Mouse (Mus musculus): Measurements from ENCODE around the gene Dnah3. TPM values are rescaled to one million over a fixed set of nuclear protein-coding genes. Genes with fewer than 3 reads are reported as not detected.

The Dnah3 gene
- polyA plus RNA-seq, 1 experiment, result not detected

- TF ChIP-seq CTCF (IDR thresholded peaks at IDR 0.05; ENCODE audit: control insufficient read depth, insufficient read depth, low read length) (no peak), POLR2A (IDR thresholded peaks at IDR 0.05; ENCODE audit: borderline replicate concordance, control insufficient read depth, low read depth, low read length) (no peak)
- H3K27ac ChIP-seq (ENCODE audit: control insufficient read depth, insufficient read depth, low read depth, low read length, poor library complexity), result no peak overlapping the region
- 41% methylated on average over 7 of the region's 7 CpGs for WGBS
Observed at GRCm38 (mm10) chr7:119977574-119977973, 117.5 kb downstream of the Dnah3 start.

GRCm38 (mm10) chr7:119976256-119976655 is 118.8 kb downstream of the Dnah3 start:
- WGBS, result 79% methylated on average over 6 of the region's 6 CpGs
- no peaks in the 10 kb centered on the region for H3K4me1 ChIP-seq (ENCODE audit: control insufficient read depth, insufficient read depth, low read length)
- no peak for TF ChIP-seq POLR2A (IDR thresholded peaks at IDR 0.05; ENCODE audit: borderline replicate concordance, control insufficient read depth, low read depth, low read length)
- no peak for TF ChIP-seq CTCF (IDR thresholded peaks at IDR 0.05; ENCODE audit: control insufficient read depth, insufficient read depth, low read length)

More at GRCm38 (mm10) chr7:119977574-119977973, 117.5 kb downstream of the Dnah3 start:
- H3K4me1 ChIP-seq (ENCODE audit: control insufficient read depth, insufficient read depth, low read length), result no peaks in the 10 kb centered on the region
- H3K4me3 ChIP-seq (replicated peaks; ENCODE audit: control insufficient read depth, low read depth, low read length), result no peak overlapping the region

GRCm38 (mm10) chr7:119974214-119974613 is 120.9 kb downstream of the Dnah3 start:
- Histone ChIP-seq H3K27ac (ENCODE audit: control insufficient read depth, insufficient read depth, low read depth, low read length, poor library complexity) (no peak overlapping the region), H3K4me1 (ENCODE audit: control insufficient read depth, insufficient read depth, low read length) (no peaks in the 10 kb centered on the region), H3K4me3 (replicated peaks; ENCODE audit: control insufficient read depth, low read depth, low read length) (no peak overlapping the region)
- TF ChIP-seq POLR2A (IDR thresholded peaks at IDR 0.05; ENCODE audit: borderline replicate concordance, control insufficient read depth, low read depth, low read length), result no peak
- no peak for TF ChIP-seq CTCF (IDR thresholded peaks at IDR 0.05; ENCODE audit: control insufficient read depth, insufficient read depth, low read length)
- WGBS, result 46% methylated on average over 5 of the region's 5 CpGs

More at GRCm38 (mm10) chr7:119976256-119976655, 118.8 kb downstream of the Dnah3 start:
- H3K4me3 ChIP-seq (replicated peaks; ENCODE audit: control insufficient read depth, low read depth, low read length), result no peak overlapping the region
- no peak overlapping the region for H3K27ac ChIP-seq (ENCODE audit: control insufficient read depth, insufficient read depth, low read depth, low read length, poor library complexity)

GRCm38 (mm10) chr7:119969320-119969719 is 125.8 kb downstream of the Dnah3 start:
- Histone ChIP-seq H3K27ac (ENCODE audit: control insufficient read depth, insufficient read depth, low read depth, low read length, poor library complexity) (no peak overlapping the region), H3K4me3 (replicated peaks; ENCODE audit: control insufficient read depth, low read depth, low read length) (no peak overlapping the region), H3K4me1 (ENCODE audit: control insufficient read depth, insufficient read depth, low read length) (no peaks in the 10 kb centered on the region)
- TF ChIP-seq CTCF (IDR thresholded peaks at IDR 0.05; ENCODE audit: control insufficient read depth, insufficient read depth, low read length) (no peak), POLR2A (IDR thresholded peaks at IDR 0.05; ENCODE audit: borderline replicate concordance, control insufficient read depth, low read depth, low read length) (no peak)
- 63% methylated on average over 2 of the region's 2 CpGs for WGBS

GRCm38 (mm10) chr7:119965651-119966395 is 129.3 kb downstream of the Dnah3 start:
- Histone ChIP-seq H3K27ac (ENCODE audit: control insufficient read depth, insufficient read depth, low read depth, low read length, poor library complexity) (no peak overlapping the region), H3K4me3 (replicated peaks; ENCODE audit: control insufficient read depth, low read depth, low read length) (no peak overlapping the region), H3K4me1 (ENCODE audit: control insufficient read depth, insufficient read depth, low read length) (no peaks in the 10 kb centered on the region)
- TF ChIP-seq POLR2A (IDR thresholded peaks at IDR 0.05; ENCODE audit: borderline replicate concordance, control insufficient read depth, low read depth, low read length) (no peak), CTCF (IDR thresholded peaks at IDR 0.05; ENCODE audit: control insufficient read depth, insufficient read depth, low read length) (no peak)
- WGBS, result 79% methylated on average over 9 of the region's 9 CpGs

GRCm38 (mm10) chr7:119965205-119965604 is 129.9 kb downstream of the Dnah3 start:
- Histone ChIP-seq H3K27ac (ENCODE audit: control insufficient read depth, insufficient read depth, low read depth, low read length, poor library complexity) (no peak overlapping the region), H3K4me3 (replicated peaks; ENCODE audit: control insufficient read depth, low read depth, low read length) (no peak overlapping the region), H3K4me1 (ENCODE audit: control insufficient read depth, insufficient read depth, low read length) (no peaks in the 10 kb centered on the region)
- 84% methylated on average over 4 of the region's 4 CpGs for WGBS
- no peak for TF ChIP-seq POLR2A (IDR thresholded peaks at IDR 0.05; ENCODE audit: borderline replicate concordance, control insufficient read depth, low read depth, low read length)

- no peak overlapping the region for H3K27ac ChIP-seq (ENCODE audit: control insufficient read depth, insufficient read depth, low read depth, low read length, poor library complexity)
- H3K4me1 ChIP-seq (ENCODE audit: control insufficient read depth, insufficient read depth, low read length), result no peaks in the 10 kb centered on the region
- no peak overlapping the region for H3K4me3 ChIP-seq (replicated peaks; ENCODE audit: control insufficient read depth, low read depth, low read length)
- TF ChIP-seq CTCF (IDR thresholded peaks at IDR 0.05; ENCODE audit: control insufficient read depth, insufficient read depth, low read length) (no peak), POLR2A (IDR thresholded peaks at IDR 0.05; ENCODE audit: borderline replicate concordance, control insufficient read depth, low read depth, low read length) (no peak)
- WGBS, result 61% methylated on average over 2 of the region's 2 CpGs
Observed at GRCm38 (mm10) chr7:119961107-119961506, 134.0 kb downstream of the Dnah3 start.

- no peaks in the 10 kb centered on the region for H3K4me1 ChIP-seq (ENCODE audit: control insufficient read depth, insufficient read depth, low read length)
- H3K27ac ChIP-seq (ENCODE audit: control insufficient read depth, insufficient read depth, low read depth, low read length, poor library complexity), result no peak overlapping the region
- 77% methylated on average over 6 of the region's 6 CpGs for WGBS
- no peak overlapping the region for H3K4me3 ChIP-seq (replicated peaks; ENCODE audit: control insufficient read depth, low read depth, low read length)
- TF ChIP-seq CTCF (IDR thresholded peaks at IDR 0.05; ENCODE audit: control insufficient read depth, insufficient read depth, low read length), result no peak
- no peak for TF ChIP-seq POLR2A (IDR thresholded peaks at IDR 0.05; ENCODE audit: borderline replicate concordance, control insufficient read depth, low read depth, low read length)
Observed at GRCm38 (mm10) chr7:119960546-119960945, 134.5 kb downstream of the Dnah3 start.
